ENCODE assay signal across 2 mouse cellular contexts in the genomic region with DNA sequence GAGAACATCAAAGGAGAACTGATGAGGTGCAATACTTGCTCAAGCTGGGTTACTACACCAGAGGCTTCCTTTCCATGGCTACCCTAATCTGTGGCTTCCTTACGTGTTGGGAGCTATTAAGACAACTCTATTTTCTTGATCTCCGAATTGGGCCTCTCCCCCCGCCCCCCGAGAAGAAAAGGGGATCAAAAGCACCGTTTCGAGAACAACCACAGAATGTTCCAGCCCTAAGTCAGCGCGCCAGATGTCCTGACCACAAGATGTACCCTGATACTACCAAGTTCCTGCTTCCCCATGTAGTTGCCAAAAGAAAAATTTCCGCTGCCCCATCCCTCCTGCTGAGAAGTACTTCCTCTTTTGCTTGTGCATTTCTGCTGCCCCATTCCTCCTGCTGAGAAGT. TPM values are rescaled to one million over a fixed set of nuclear protein-coding genes. Genes with fewer than 3 reads are reported as not detected.
"Had no signal": no experiment of that assay in that cellular context is flagged by ENCODE, and none has a peak within 500 bp of the region (broad histone marks: within the 10 kb centered on the region; RNA-seq: fewer than 3 reads in every experiment).

No protein-coding gene starts in this region.

RNA-seq across cellular contexts. Expression of a gene that starts 9.4 kb away (rescaled TPM):
- polyA plus RNA-seq: liver, embryonic 12.5 days; stomach, embryonic 14.5 days had no signal
